Mouse (Mus musculus) hindbrain, embryonic 16.5 days (tissue): ENCODE measurements around the gene C8a. TPM values are rescaled to one million over a fixed set of nuclear protein-coding genes. Genes with fewer than 3 reads are reported as not detected.

Source experiments
- ATAC-seq: fragments of 200-750 bp; cut with Nextera tagmentation; 2 replicates; pipeline ENCODE4 v1.8.0; 2017; ENCODE audit warnings: moderate TSS enrichment, moderate library complexity
- H3K27ac ChIP-seq: fragments of 300-500 bp; sonication (generic); 2 replicates; pipeline ENCODE4 v1.5.1; 2014; ENCODE audit warnings: low read depth, mild to moderate bottlenecking, control low read depth, low read length, moderate library complexity
- H3K27me3 ChIP-seq: fragments of 300-500 bp; sonication (generic); replicated peaks from 2 replicates; pipeline ENCODE4 v1.6.1; 2014; ENCODE audit warnings: low read length; ENCODE audit not compliant: control insufficient read depth, insufficient read depth
- H3K36me3 ChIP-seq: fragments of 300-500 bp; sonication (generic); 2 replicates; pipeline ENCODE4 v1.6.1; 2014; ENCODE audit warnings: mild to moderate bottlenecking, low read length, moderate library complexity, mixed read lengths; ENCODE audit not compliant: control insufficient read depth, insufficient read depth
- H3K4me1 ChIP-seq: fragments of 300-500 bp; sonication (generic); 2 replicates; pipeline ENCODE4 v1.6.1; 2014; ENCODE audit warnings: low read depth, low read length; ENCODE audit not compliant: control insufficient read depth, insufficient read depth
- H3K4me2 ChIP-seq: fragments of 300-500 bp; sonication (generic); 2 replicates; pipeline ENCODE4 v1.6.1; 2014; ENCODE audit warnings: mild to moderate bottlenecking, low read length, control low read depth, moderate library complexity
- H3K4me3 ChIP-seq: fragments of 300-500 bp; sonication (generic); 2 replicates; pipeline ENCODE4 v1.5.1; 2014; ENCODE audit warnings: mild to moderate bottlenecking, low read length, control low read depth, moderate library complexity
- H3K9ac ChIP-seq: fragments of 300-500 bp; sonication (generic); 2 replicates; pipeline ENCODE4 v1.6.1; 2014; ENCODE audit warnings: low read depth, mild to moderate bottlenecking, control low read depth, low read length, moderate library complexity
- H3K9me3 ChIP-seq: fragments of 300-500 bp; sonication (generic); 2 replicates; pipeline ENCODE4 v1.6.1; 2014; ENCODE audit warnings: mild to moderate bottlenecking, low read length, moderate library complexity; ENCODE audit not compliant: control insufficient read depth
- WGBS: fragments of 180-500 bp; shearing (Covaris S2); extraction: QIAGEN DNeasy Blood & Tissue Kit; methylation state at CpG from one replicate; pipeline ENCODE4 v1.1.7; 2014; 5-methylcytosine and 5-hydroxymethylcytosine counted together
- polyA plus RNA-seq: library from polyadenylated mRNA; unstranded; fragments of >200 nt; fragmentation: Nextera tagmentation; extraction: Ambion mirVana; gene quantifications from 2 replicates; pipeline ENCODE4 v1.2.1, GENCODE M21; 2015

C8a gene
- polyA plus RNA-seq, 1 experiment from 2014 or later = not detected

DNA sequence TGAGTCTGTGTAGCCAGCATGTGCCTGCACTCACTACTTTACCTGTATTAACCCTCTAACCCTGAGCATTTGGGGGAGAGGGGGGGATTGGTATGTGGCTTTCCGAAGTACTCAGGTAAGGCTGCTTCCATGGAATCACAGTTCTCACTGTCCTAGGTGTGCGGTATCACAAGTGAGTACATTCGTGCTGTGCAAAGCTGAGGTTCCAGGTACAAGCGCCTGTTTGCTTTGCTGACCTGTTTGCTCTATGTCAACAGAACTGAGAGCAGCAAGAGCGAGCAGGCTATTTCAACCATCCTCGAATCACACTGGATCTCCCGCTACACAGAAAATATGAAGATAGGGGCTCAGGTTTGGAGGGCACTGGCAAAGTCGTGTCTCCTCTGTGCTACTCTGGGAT lies 110.1 kb downstream of the C8a start, which contains the start of gene C8b:
C8b (plus strand) TSS at position 253 of the 400 bp plus-strand sequence.
- ATAC-seq = no peak
- H3K9me3 ChIP-seq = no peaks in the 10 kb centered on the region
- no peak within 1 kb of the TSS for H3K4me3 ChIP-seq
- 98% methylated on average over 8 of the region's 8 CpGs for WGBS
- no peak within 1 kb of the TSS for H3K9ac ChIP-seq
- no peaks in the 10 kb centered on the region for H3K27me3 ChIP-seq
- no peak within 1 kb of the TSS for H3K27ac ChIP-seq
- no peak within 1 kb of the TSS for H3K4me2 ChIP-seq
- no peaks in the 10 kb centered on the region for H3K36me3 ChIP-seq
- H3K4me1 ChIP-seq = peaks cover 2% of the 10 kb centered on the region; the same call in 1 of the 2 replicates

Other genes with a start within 250 kb of the C8a start
- not detected in 2 replicates for gene C8b, start 110.1 kb downstream of the C8a start, polyA plus RNA-seq
- gene Gm17662, start 19.1 kb downstream of the C8a start, polyA plus RNA-seq = not detected in 2 replicates
- gene Fyb2, start 37.1 kb upstream of the C8a start, polyA plus RNA-seq = 0.11 and 0.16 TPM in 2 replicates
- gene Prkaa2, start 233.5 kb upstream of the C8a start, polyA plus RNA-seq = 13.5 and 15.1 TPM in 2 replicates